Mouse (Mus musculus): ENCODE measurements around the gene Adcy10. TPM values are rescaled to one million over a fixed set of nuclear protein-coding genes. Genes with fewer than 3 reads are reported as not detected.

Gene Adcy10
- polyA plus RNA-seq, 1 experiment from 2014 or later, result not detected

DNA sequence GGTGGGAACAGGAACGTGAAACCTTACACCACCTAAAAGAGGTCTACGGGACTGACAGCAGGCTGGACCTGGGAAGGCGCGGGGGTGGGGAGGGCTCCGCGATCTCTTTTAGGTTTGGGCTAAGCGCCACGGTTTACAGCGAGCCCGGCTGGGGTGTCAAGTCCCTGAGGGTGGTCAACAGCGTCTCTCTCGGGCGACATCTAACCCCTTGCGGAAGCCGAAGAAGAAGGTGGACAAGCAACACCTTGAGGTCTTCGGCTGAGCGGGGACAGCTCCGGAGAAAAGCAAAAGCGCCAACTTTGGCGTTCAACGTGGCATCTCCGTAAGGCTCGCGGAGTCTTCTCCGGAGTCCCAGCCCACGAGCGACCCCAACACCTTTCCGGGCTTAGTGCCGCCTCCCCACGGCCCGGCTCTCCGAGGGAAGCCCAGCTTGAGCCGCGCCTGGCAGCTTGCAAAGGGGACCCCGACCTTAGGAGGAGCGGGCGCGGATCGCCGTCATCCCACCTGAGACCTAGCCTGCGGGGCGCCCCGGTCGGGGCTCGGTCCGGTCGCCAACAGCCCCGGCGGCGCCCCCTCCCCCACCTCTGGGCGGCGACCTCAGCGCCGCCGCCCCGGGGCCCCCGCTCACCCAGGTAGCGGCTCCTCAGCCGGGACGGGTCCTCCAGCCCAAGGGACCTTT lies 25.3 kb upstream of the Adcy10 start:
- no peaks in the 10 kb centered on the region for H3K27me3 ChIP-seq (ENCODE audit: control insufficient read depth, insufficient read depth, low read length)
- H3K9ac ChIP-seq (ENCODE audit: low read length), result peak overlapping the region; percentile 90
- H3K9me3 ChIP-seq (ENCODE audit: control insufficient read depth, low read length), result no peaks in the 10 kb centered on the region
- under 1% methylated on average over 57 of the region's 60 CpGs for WGBS
- H3K36me3 ChIP-seq (ENCODE audit: control insufficient read depth, insufficient read depth, low read length), result no peaks in the 10 kb centered on the region
- peak overlapping the region; percentile 84 for H3K4me3 ChIP-seq (ENCODE audit: low read depth, low read length)
- peak overlapping the region; percentile 97 for H3K27ac ChIP-seq (replicated peaks)
- DNase-seq (ENCODE audit: low spot score) (peak; percentile 68), ATAC-seq (ENCODE audit: low FRiP score, low TSS enrichment) (peak; percentile 1; the same call in 1 of the 2 replicates)
- H3K4me2 ChIP-seq (replicated peaks; ENCODE audit: low read depth), result peak overlapping the region; percentile 77
- H3K4me1 ChIP-seq (replicated peaks; ENCODE audit: control insufficient read depth, insufficient read depth), result no peaks in the 10 kb centered on the region
- TF ChIP-seq EP300 (optimal IDR thresholded peaks at IDR 0.05) (no peak), CTCF (IDR thresholded peaks at IDR 0.05; ENCODE audit: low read depth) (no peak)

DNA sequence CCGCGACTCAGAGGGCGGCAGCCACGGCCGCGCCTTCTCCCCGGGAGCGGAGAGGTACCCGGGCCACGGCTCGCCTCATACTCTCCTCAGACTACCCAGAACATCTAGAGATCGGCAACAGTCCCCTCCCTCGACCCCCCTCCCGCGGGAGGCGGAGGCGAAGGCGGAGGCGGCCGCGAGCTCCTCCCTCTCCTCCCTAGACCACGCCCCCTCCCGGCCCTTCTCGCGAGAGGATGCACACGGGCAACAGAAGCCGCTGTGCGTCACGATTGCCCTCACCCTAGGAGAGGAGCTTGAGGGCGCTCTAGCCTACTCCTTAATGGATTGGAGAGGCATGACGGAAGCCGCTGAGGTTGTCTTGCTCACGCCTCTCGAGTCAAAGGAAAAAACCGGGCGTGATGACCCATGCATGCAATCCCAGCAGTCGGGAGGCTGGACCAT lies 24.6 kb upstream of the Adcy10 start, which contains the start of the genes Dcaf6 and Mpc2:
Gene Dcaf6 (minus strand): TSS at position 116 of the 441 bp plus-strand sequence.
Gene Mpc2 (plus strand): TSS at position 278 of the 441 bp plus-strand sequence.
- DNase-seq (ENCODE audit: low spot score), result peak; percentile 100
- no peaks in the 10 kb centered on the region for H3K4me1 ChIP-seq (replicated peaks; ENCODE audit: control insufficient read depth, insufficient read depth)
- H3K9ac ChIP-seq (ENCODE audit: low read length), result peak within 1 kb of the TSS; percentile 90
- H3K27ac ChIP-seq (replicated peaks), result peak within 1 kb of the TSS; percentile 97
- 0% methylated on average over 20 of the region's 37 CpGs for WGBS
- H3K4me3 ChIP-seq (ENCODE audit: low read depth, low read length), result peak within 1 kb of the TSS; percentile 84
- no peaks in the 10 kb centered on the region for H3K9me3 ChIP-seq (ENCODE audit: control insufficient read depth, low read length)
- no peaks in the 10 kb centered on the region for H3K36me3 ChIP-seq (ENCODE audit: control insufficient read depth, insufficient read depth, low read length)
- TF ChIP-seq CTCF (IDR thresholded peaks at IDR 0.05; ENCODE audit: low read depth) (peak; percentile 68), EP300 (optimal IDR thresholded peaks at IDR 0.05) (peak; percentile 98)
- H3K27me3 ChIP-seq (ENCODE audit: control insufficient read depth, insufficient read depth, low read length), result no peaks in the 10 kb centered on the region
- peak within 1 kb of the TSS; percentile 77 for H3K4me2 ChIP-seq (replicated peaks; ENCODE audit: low read depth)
- peak; percentile 95 for ATAC-seq (ENCODE audit: low FRiP score, low TSS enrichment)

GRCm38 (mm10) chr1:165460801-165461377 lies 24.1 kb upstream of the Adcy10 start:
- peak overlapping the region; percentile 84 for H3K4me3 ChIP-seq (ENCODE audit: low read depth, low read length)
- under 1% methylated on average over 41 of the region's 41 CpGs for WGBS
- H3K27ac ChIP-seq (replicated peaks), result peak overlapping the region; percentile 97
- H3K4me1 ChIP-seq (replicated peaks; ENCODE audit: control insufficient read depth, insufficient read depth), result no peaks in the 10 kb centered on the region
- TF ChIP-seq CTCF (IDR thresholded peaks at IDR 0.05; ENCODE audit: low read depth), result peak; percentile 65
- peak; percentile 94 for TF ChIP-seq EP300 (optimal IDR thresholded peaks at IDR 0.05)
- H3K9ac ChIP-seq (ENCODE audit: low read length), result peak overlapping the region; percentile 90
- DNase-seq (ENCODE audit: low spot score) (peak; percentile 99), ATAC-seq (ENCODE audit: low FRiP score, low TSS enrichment) (peak; percentile 97)
- no peaks in the 10 kb centered on the region for H3K36me3 ChIP-seq (ENCODE audit: control insufficient read depth, insufficient read depth, low read length)
- peak overlapping the region; percentile 77 for H3K4me2 ChIP-seq (replicated peaks; ENCODE audit: low read depth)
- no peaks in the 10 kb centered on the region for H3K27me3 ChIP-seq (ENCODE audit: control insufficient read depth, insufficient read depth, low read length)
- no peaks in the 10 kb centered on the region for H3K9me3 ChIP-seq (ENCODE audit: control insufficient read depth, low read length)

DNA sequence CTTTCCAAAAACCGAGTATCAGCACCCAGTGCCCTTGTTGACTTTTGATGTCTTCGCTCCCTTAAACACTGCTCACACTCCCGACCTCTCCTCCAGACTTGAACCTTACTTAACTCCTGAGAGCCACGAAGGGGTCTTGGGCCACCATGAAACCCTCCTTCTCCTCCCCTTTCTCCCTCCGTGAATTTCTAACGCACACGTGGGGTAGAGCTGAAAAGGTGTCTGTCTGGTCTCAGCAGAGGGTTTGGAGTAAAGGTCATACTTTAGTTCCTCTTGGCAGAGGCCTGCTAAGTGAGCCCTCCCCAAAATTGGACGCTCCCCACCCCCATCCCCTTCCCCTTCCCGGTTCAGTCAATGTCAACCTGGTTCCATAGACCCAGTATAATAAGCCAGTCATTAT lies 23.3 kb upstream of the Adcy10 start:
- no peak for TF ChIP-seq EP300 (optimal IDR thresholded peaks at IDR 0.05)
- no peak for TF ChIP-seq CTCF (IDR thresholded peaks at IDR 0.05; ENCODE audit: low read depth)
- Histone ChIP-seq H3K27me3 (ENCODE audit: control insufficient read depth, insufficient read depth, low read length) (no peaks in the 10 kb centered on the region), H3K9ac (ENCODE audit: low read length) (peak overlapping the region; percentile 79), H3K27ac (replicated peaks) (peak overlapping the region; percentile 93), H3K9me3 (ENCODE audit: control insufficient read depth, low read length) (no peaks in the 10 kb centered on the region), H3K4me1 (replicated peaks; ENCODE audit: control insufficient read depth, insufficient read depth) (no peaks in the 10 kb centered on the region), H3K4me2 (replicated peaks; ENCODE audit: low read depth) (peak overlapping the region; percentile 77), H3K36me3 (ENCODE audit: control insufficient read depth, insufficient read depth, low read length) (no peaks in the 10 kb centered on the region), H3K4me3 (ENCODE audit: low read depth, low read length) (peak overlapping the region; percentile 84)
- ATAC-seq (ENCODE audit: low FRiP score, low TSS enrichment) (no peak), DNase-seq (ENCODE audit: low spot score) (peak; percentile 25)
- 4% methylated on average over 9 of the region's 9 CpGs for WGBS

DNA sequence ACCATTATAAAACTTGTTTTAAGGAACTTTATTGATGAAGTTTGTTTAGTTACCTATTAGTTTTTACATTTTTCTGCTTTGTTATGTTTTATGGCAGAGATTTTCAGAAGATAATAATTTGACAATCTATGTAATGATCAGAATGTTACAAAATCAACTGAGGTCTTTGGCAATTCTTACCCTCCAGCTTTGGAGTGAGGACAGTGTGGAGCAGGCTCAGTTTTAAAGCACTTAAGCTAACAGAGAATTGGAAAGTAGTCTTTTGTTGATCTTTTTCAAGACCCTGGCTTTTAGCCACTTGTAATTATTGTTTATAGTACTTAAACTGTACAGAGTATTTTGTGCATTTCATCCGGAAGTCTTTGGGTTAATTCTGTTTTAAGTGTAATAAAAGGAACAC lies 22.1 kb upstream of the Adcy10 start:
- no peak for ATAC-seq (ENCODE audit: low FRiP score, low TSS enrichment)
- H3K9ac ChIP-seq (ENCODE audit: low read length), result no peak overlapping the region
- TF ChIP-seq EP300 (optimal IDR thresholded peaks at IDR 0.05), result no peak
- TF ChIP-seq CTCF (IDR thresholded peaks at IDR 0.05; ENCODE audit: low read depth), result no peak
- no peak for DNase-seq (ENCODE audit: low spot score)
- no peaks in the 10 kb centered on the region for H3K27me3 ChIP-seq (ENCODE audit: control insufficient read depth, insufficient read depth, low read length)
- H3K27ac ChIP-seq (replicated peaks), result no peak overlapping the region
- no peak overlapping the region for H3K4me2 ChIP-seq (replicated peaks; ENCODE audit: low read depth)
- no peaks in the 10 kb centered on the region for H3K9me3 ChIP-seq (ENCODE audit: control insufficient read depth, low read length)
- no peaks in the 10 kb centered on the region for H3K36me3 ChIP-seq (ENCODE audit: control insufficient read depth, insufficient read depth, low read length)
- H3K4me3 ChIP-seq (ENCODE audit: low read depth, low read length), result no peak overlapping the region
- H3K4me1 ChIP-seq (replicated peaks; ENCODE audit: control insufficient read depth, insufficient read depth), result no peaks in the 10 kb centered on the region
- WGBS, result 53% methylated on average over 1 of the region's 1 CpGs

GRCm38 (mm10) chr1:165464574-165464973 lies 20.4 kb upstream of the Adcy10 start:
- Histone ChIP-seq H3K4me1 (replicated peaks; ENCODE audit: control insufficient read depth, insufficient read depth) (no peaks in the 10 kb centered on the region), H3K36me3 (ENCODE audit: control insufficient read depth, insufficient read depth, low read length) (no peaks in the 10 kb centered on the region), H3K9me3 (ENCODE audit: control insufficient read depth, low read length) (no peaks in the 10 kb centered on the region), H3K9ac (ENCODE audit: low read length) (no peak overlapping the region), H3K27me3 (ENCODE audit: control insufficient read depth, insufficient read depth, low read length) (no peaks in the 10 kb centered on the region), H3K27ac (replicated peaks) (no peak overlapping the region), H3K4me2 (replicated peaks; ENCODE audit: low read depth) (no peak overlapping the region), H3K4me3 (ENCODE audit: low read depth, low read length) (no peak overlapping the region)
- TF ChIP-seq EP300 (optimal IDR thresholded peaks at IDR 0.05), result no peak
- TF ChIP-seq CTCF (IDR thresholded peaks at IDR 0.05; ENCODE audit: low read depth), result no peak
- whole genome bisulfite sequencing, result 44% methylated on average over 3 of the region's 3 CpGs
- no peak for ATAC-seq (ENCODE audit: low FRiP score, low TSS enrichment)
- DNase-seq (ENCODE audit: low spot score), result no peak

All from stomach, postnatal 0 days (tissue).